Mouse (Mus musculus) megakaryocyte, adult 5-6 weeks (primary cell): Measurements from ENCODE around the gene Dusp18. TPM values are rescaled to one million over a fixed set of nuclear protein-coding genes. Genes with fewer than 3 reads are reported as not detected.

Experiments used
- ATAC-seq: 2 replicates; pipeline ENCODE4 v1.8.0; 2016; ENCODE audit warnings: mild to moderate bottlenecking, inconsistent platforms; ENCODE audit not compliant: poor library complexity, severe bottlenecking
- total RNA-seq, 2 experiments: library from RNA; stranded (forward) in 1 of 2; stranded (reverse) in 1 of 2; fragments of 153-499, 151-499 nt in 1 of 2; fragments of 221-1000, 200-1000 nt in 1 of 2; gene quantifications; 2 replicates each; pipeline versions ENCODE4 v1.2.3 to v1.2.4; 2015 to 2017

Gene Dusp18
- total RNA-seq (2015): 0.41 and 0.49 TPM in 2 replicates
- total RNA-seq (2017): 0.08 and 0.44 TPM in 2 replicates

DNA sequence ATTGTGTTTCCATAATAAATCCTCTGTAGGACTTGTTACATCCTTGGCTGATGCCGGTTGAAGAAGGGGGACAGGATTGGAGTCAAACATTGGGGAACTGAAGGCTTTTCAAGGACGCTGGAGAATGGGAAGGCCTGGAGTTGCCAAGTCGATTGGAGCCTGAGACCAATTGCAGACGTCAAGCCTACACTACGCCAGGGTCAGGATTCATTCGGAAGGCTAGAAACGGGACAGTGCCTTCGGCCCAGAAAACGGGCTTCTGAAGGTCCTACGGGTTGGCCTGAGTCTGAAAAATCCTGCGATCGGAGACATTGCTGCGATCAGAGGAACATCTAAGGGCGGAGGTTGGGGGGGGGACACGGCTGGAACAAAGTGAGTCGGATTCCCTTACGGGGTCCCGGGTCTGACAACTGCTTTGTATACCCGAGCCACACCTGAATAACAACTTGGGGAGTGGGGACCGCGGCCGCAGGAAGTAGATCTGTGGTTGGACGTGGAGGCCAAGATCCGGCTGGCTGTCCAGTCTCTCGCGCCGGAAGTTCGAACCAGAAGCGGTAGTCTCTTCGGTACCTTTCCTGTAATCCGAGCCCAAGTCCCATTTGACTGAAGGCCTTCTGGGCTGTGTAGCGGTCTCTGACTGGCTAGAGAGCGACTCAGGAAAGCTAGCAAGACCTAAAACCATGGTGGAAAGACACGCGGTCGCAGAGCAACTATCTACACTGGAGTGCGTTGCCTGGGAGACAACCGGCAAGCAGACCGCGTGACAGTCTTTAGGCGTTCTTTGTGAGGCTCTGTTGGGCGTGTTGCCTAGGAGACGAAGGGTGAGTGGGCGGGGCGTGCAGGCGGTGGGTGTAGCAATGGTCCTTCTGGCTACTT is at the start of gene Dusp18, which contains the start of gene 4921536K21Rik:
Gene Dusp18 (plus strand): TSS at position 835 of the 876 bp plus-strand sequence.
Gene 4921536K21Rik (minus strand): TSS at position 693 of the 876 bp plus-strand sequence.
- peak; percentile 97 for ATAC-seq

DNA sequence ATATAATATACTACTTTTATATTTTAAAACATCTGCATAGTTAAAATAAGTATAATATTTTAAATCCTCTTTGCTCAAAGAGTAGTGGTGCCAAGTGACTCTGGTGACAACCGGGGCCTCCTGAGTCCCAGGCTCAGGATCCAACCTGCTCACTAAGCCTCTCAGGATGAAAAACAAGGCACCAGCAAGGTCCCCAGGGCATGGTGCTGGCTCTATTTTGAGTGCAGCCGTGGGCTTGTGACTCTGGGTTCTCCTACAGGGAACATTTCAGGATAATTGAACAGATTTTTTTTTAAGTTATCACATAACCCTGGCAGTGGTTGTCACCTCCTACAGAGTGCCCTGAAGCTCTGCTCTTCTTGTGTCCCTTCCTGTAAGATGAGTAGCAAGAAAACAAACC is 48.7 kb upstream of the Dusp18 start:
- ATAC-seq: no peak

DNA sequence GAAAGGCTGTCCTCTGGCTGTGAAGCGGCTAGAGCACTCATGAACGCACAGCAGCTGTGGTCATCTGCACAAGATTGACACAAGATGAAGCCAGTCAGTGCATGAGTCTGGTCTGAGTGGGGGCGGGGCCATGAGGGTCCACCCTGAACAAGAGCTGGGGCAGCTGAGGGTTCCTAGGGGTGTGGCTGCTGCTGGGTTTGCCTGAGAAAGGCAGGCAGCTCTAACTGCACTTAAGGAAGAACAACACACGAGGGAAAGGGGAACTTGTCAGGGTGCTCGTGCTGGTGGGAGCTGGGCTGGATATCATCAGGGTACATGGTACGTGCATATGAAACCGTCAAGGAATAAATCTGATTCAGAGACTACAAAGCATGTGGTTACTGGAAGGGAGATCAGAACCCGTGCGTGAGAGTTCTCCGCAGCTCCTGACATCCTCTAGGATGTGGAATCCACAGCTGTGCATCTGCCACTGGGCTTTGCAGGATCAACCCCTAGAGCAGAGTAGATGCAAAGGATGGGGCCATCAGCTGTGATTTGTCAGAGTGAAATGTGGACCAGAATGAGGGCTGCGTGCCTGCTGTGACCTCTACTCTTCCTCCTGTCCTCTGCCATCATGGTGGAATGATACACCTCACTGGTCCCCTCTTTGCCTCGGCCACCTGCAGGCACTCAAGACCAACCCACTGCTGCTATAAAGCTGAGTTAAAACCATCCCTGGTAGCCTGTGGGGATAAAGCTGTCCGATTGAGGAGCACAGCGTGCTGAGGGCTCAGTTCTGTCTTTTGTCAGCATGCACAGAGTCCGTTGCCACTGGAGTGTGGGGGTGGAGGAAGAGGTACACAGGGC is 45.3 kb upstream of the Dusp18 start:
- no peak for ATAC-seq

DNA sequence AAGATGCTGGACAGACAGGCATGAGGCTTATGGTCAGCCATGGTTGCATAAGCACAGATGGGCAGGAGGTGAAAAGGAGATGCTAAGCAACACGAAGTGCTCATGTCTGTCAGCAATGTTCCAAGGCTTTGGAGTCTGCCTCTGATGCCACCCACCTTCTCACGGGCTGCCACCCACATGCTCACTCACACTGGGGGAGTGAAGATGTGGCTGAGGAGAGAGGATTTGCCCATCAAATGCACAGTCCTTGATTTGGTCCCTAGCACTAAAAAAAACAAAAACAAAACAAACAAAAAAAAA is 44.8 kb upstream of the Dusp18 start:
- ATAC-seq: no peak

DNA sequence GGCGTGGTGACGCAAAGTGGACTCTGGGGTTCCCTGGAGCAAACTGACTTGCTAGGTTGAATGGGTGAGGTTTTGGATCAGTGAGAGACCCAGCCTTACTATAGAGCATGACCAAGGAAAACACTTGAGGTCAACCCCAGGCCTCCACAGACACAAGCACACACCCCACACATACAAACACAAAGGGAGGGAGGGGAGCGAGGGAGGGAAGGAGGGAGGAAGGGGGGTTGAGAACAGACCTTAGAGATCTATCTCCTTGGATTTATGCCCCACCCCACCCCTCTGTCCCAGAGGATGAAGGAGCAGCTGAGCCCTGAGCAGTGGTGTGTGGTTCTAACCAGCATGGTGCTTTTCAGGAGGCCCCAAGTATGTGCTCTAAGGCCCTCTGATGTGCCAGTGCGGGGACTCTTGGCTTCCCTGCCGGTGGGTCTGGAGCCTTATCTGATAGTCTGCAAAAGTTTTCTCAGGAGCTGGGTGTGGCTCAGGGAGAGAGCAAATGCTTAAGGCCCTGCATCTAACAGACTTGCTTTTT is 44.2 kb upstream of the Dusp18 start:
- no peak for ATAC-seq

DNA sequence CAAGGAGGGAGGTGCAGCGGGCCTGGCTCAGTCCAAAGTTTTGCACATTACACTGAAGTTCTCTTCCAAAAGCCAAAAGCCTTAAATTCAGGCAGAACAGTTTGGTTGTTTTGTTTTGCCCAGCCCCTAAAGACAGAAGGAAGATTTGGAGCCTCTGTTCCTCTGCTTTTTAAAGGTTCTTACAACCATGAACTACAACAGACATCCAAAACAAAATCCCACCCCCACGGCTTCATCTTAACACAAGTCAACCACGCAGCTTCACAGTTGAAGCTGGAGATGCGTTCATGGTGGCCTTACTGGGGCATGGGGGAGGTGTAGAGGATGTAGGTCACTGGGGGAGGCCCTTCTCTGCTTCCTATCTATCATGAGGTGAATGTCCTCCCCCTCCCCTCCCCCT is 43.2 kb upstream of the Dusp18 start:
- no peak for ATAC-seq

DNA sequence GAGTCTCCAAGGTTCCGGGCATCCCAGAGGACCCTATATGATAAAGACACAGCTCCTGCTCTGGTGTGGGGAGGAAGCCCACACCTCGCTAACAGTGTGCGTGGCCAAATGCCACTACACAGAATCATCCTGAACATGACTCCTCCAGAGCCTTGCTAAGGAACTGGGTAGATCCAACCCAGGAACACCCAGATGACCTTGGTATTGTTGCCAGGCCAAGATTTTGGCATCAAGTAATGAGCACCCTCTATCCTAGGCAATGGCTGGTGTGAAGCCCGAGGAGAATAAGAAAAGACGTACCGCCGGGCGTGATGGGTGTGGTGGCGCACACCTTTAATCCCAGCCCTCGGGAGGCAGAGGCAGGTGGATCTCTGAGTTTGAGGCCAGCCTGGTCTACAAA is 42.0 kb upstream of the Dusp18 start:
- no peak for ATAC-seq

DNA sequence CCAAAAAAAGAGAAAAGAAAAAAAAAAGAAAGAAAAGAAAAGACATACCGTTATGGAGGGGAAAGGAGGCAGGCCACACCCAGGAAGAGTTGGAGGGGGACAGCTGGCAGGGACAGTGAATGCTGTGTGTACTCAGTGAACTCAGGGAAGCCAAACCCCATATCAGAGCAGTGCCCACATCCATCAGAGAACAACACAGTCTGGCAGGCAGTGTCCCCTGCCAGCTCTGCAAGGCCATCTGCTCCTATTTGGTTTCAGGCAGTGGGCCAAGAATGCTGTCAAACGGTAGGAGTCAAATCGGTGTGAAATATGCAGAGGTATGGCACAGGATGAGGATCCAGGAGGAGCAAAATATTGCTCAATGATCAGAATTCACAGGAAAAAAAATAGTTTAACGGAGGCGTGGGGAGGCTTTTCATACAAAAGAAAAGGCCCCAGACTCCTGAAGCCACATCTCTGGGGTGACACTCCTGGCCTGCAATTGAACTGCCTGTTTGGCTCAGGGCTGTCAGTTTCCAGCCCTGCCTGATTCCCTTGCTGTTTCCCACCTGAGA is 41.5 kb upstream of the Dusp18 start:
- no peak for ATAC-seq

DNA sequence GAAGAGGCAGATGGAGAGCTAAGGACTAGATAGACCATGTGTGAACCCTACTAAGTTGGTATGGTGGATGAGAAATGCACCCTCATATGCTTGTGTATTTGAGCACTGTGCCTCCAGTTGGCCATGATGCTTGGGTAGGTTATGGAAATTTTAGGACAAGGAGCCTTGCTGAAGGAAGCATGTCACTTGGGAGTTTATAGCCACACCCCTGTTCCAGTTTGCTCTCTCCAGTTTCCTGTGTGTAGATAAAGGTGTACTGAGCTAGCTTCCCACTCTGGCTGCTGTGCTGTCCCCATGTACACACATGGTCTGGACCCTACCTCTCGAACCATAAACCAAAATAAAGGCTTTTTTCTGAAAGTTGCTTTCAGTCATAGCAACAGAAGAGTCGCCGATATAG is 40.9 kb upstream of the Dusp18 start:
- ATAC-seq: no peak

DNA sequence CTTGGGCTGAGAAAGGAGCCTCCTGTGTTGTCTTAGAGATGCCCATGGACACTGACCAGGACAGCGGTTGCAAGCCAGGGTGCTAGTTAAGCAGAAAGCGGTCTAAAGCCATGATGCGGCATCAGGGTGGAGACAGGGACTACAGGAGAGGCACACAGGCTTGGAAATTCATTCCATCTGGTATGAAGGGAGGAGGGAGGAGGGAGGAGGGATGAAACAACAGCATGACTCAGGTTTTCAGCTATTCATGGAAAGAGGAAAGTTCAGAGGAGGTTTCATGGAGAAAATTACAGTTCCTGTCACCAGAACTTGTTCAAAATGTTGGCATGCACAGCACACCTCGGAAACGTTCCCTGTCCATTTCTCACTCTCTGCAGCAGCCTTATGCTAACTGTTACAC is 39.2 kb upstream of the Dusp18 start:
- ATAC-seq: no peak

DNA sequence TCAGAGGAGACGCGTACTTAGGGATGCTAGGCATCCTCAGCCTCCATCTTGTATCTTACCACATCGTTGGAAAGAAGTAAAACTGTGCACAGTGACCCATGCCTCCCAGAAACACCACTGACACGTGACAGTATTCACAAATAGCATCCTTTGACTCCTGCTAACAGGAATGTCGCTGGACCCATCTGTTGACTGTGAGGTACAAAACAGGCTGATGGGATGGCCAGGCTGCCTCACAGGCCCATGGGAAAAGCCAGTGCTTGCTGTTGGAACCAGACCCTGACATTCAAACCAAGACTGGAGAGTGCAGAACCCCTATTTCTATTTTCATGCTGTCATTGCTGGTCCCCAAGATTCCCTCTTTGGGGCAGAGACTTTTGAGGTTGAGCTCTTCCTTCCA is 37.1 kb upstream of the Dusp18 start:
- ATAC-seq: no peak

DNA sequence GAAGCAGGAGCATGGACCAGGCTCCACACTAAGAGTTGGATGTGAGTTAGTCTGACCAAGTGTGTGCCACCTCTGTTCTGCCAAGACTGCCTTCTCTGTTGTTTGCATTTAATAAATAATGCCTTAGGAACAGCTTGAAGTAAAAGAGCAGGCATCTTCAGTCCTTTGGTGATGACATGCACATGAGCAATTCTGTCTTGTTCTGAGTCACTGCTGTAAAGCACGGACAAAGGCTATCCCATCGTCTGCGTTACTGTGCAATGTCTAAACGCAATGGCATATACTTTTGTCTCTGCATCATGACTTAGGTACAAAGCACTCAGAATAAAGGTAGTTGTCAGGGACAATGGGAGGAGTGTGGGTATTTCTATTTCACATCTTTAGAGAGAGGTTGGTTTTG is 35.3 kb upstream of the Dusp18 start:
- no peak for ATAC-seq

DNA sequence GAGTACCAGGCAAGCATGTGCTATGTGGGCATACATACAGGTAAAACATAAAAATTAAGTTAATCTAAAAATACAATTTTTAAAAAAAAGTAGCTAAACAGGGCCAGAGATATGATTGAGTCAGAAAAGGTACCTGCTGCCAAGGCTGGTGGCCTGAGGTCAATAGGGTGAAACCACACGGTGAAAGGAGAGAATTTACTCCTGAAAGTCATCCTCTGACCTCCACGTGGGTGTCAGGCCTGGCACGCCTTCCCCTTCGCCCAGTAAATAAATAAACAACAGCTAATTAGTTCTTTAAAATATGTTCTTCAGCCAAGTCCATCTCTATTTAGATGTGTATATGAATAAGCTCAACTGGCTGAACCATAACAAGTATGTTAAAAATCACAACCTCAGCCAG is 34.7 kb upstream of the Dusp18 start:
- ATAC-seq: no peak

DNA sequence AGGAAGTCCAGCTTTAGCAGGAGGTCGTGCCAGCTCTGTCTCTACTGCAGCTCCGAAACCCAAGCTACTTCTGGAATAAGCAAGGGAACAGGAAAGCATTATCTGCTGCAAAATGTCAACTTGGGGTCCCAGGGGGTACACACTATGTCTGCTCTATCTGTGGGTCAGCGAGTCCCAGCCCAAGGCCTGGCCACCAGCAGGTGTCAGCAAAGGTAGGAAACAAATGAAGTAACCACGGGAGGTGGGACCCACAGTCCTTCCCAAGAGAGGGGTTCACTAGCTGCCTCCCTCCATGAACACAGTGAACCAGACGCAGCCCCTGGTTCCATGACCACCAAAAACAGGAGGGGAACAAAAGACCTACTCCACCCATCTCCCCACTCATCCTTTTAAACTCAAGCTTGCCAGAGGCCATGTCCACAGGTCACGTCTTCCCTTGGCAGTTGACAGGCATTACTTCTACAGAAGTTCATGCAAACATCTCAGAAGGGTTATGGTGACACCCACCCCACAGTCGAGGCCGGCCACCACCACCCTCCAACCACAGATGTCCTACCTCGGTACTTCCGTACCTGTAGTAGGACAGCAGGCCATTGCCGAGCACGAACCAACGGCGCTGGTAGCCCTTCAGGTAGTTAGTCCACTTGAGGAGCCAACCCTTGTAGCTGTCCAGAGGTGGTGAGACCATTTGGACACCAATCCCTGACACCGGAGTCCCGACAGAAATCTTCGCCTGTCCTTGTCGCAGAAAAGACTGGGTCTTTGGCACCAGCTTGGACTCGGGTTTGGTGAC is 32.2 kb upstream of the Dusp18 start:
- no peak for ATAC-seq

DNA sequence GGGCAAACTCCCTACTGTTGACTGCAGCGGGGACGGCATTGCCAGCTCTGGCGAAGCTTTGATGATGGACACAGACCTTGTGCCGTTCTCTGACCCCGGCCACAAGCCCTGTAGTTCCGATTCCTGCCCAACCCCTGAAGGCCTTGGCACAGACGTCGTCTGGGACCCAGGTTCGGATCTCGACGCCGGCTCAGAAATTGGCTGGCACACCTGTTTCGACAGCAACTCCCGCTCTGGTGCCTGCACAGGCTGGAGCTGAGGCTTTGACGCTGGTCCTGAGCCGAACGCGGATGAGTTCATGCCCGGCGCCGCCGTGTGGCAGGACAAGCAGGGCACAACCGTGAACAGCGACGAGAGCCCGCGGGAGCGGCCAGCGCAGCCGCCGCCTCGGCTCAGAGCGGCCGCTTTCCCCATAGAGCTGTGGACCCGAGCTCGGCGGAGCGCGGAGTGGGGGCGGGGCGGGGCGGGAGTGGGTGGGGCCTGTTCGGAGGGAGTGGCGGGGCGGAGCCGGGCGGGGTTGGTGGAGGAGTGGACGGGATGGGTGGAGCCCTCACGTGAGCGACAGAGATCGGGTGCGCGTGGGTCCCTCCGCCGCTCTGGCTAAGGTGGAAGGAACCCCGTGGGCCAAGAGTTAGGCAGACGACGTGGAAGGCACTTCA is 31.5 kb upstream of the Dusp18 start, which contains the start of gene Osbp2:
Gene Osbp2 (minus strand): TSS at position 450 of the 659 bp plus-strand sequence.
- ATAC-seq: peak; percentile 90

DNA sequence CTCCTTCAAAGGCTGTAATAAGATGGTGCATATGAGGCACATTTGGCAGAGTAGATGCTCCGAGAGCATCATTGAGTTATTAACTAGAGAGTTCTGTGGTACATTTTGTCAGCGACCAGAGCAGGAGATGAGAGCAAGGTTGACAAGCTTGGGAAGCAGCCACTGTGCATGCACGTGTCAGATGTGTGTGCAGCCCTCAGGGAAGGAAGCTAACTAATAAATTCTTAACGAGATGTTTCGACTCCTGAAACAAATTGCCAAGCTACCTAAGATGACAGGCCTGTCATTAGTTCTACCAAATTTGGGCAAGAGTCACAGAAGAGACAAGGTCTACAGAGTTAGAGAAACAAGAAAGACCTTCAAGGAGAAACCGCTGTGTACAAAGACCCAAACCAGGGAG is 30.7 kb upstream of the Dusp18 start:
- ATAC-seq: no peak

DNA sequence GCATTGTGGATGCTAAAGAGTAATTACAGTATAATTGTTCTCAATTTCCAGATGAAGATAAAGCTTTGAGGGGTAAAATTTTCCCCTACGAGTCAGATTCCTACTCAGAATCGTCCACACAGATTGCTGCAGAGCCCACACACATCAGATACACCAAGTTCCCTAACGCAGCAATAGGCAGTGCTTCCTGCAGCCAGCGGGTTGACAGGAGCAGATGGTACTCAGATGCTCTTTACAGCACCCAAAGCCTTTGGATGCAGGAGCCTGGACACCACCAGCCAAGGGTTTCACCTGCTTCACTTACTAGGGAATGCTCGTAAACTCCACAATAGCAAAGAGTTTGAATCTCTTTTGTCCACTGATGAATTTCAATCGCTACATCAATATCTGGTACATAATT is 18.6 kb upstream of the Dusp18 start:
- no peak for ATAC-seq

DNA sequence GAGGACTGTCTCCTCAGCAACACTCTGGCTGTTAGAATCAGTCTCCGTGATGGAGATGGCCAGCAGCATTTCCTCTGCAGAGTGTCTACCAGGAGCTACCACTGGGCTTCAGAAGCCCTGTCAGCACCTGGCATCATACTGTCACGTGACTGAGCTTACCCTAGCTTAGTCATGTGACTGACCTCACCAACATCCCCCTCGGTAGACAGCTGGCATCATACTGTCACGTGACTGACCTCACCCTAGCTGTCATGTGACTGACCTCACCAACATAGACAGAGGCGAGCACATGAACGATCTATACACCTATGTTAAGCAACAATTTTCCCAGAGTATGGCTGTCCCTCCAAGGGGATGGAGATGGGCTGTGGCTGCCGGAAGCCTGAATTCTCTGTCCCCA is 16.4 kb upstream of the Dusp18 start:
- ATAC-seq: no peak

DNA sequence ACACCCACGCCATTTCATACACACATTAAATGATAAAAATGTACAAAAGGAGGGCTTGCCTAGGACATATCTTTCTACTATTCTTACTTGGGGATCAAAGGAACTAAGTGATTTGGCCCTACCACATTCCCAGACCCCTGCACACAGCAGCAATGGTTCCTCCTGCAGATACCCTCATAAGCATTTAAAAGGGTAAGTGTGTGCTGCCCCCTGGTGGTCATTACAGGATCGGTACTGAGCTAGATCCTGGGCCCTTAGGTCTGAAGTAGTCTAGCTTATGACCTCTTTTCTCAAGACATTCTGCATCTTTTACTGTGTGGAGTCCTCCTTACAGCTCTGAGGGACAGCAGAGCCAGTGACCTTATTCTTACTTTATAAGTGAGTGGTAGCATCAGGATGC is 15.2 kb upstream of the Dusp18 start:
- ATAC-seq: peak; percentile 86

DNA sequence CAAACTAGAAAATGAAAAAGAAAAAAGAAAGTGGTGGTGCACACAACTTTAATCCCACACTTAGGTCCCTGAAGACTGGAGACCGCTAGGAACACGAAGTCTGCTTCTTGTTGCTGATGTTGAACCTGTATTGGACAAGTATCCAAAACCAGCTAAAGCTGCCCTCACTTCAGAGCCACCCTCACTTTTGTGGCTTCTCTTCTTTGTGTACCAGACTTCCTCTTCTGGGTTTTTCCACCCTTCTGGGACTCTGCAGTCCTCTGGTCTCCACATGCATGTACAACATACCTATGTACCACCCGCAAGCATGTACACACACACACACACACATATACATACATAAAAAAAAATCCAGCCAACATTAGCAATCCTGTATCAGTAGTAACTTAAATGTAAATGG is 11.3 kb upstream of the Dusp18 start:
- no peak for ATAC-seq
